Mouse (Mus musculus): Measurements from ENCODE around the gene Mrtfb. TPM values are rescaled to one million over a fixed set of nuclear protein-coding genes. Genes with fewer than 3 reads are reported as not detected.

Mrtfb gene
- polyA plus RNA-seq, 1 experiment from 2014 or later, result 19.8 TPM

DNA sequence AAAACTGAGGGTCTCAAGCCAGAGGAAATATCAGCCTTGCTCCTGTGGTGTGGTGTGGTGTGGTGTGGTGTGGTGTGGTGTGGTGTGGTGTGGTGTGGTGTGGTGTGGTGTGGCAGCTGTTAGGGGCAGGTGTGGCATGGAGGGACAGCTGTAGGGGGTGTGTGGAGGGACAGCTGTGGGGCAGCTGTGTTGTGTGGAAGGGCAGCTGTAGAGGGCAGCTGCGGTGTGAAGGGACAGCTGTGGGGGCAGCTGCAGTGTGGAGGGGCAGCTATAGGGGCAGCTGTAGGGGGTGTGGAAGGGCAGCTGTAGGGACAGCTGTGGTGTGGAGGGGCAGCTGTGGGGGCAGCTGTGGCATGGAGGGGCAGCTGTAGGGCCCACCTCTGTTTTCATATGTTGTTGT is 172.5 kb downstream of the Mrtfb start:
- H3K9me3 ChIP-seq (replicated peaks; ENCODE audit: low read length), result no peaks in the 10 kb centered on the region
- no peak overlapping the region for H3K4me3 ChIP-seq (replicated peaks; ENCODE audit: low read depth, low read length)
- ATAC-seq (replicated peaks; ENCODE audit: low FRiP score, low read depth) (no peak), DNase-seq (ENCODE audit: low spot score) (no peak)
- H3K27me3 ChIP-seq (ENCODE audit: insufficient read depth, low read length), result no peaks in the 10 kb centered on the region
- no peak overlapping the region for H3K4me2 ChIP-seq (ENCODE audit: low read length)
- no peak overlapping the region for H3K27ac ChIP-seq
- no peaks in the 10 kb centered on the region for H3K36me3 ChIP-seq (ENCODE audit: insufficient read depth, low read length)
- H3K4me1 ChIP-seq (replicated peaks; ENCODE audit: insufficient read depth, low read length), result no peaks in the 10 kb centered on the region
- H3K9ac ChIP-seq (ENCODE audit: low read depth, low read length), result no peak overlapping the region
- 75% methylated on average over 1 of the region's 1 CpGs for WGBS
- TF ChIP-seq CTCF (IDR thresholded peaks at IDR 0.05; ENCODE audit: low read depth), result no peak

- WGBS, result 82% methylated on average over 7 of the region's 7 CpGs
- Histone ChIP-seq H3K4me1 (replicated peaks; ENCODE audit: insufficient read depth, low read length) (no peaks in the 10 kb centered on the region), H3K36me3 (ENCODE audit: insufficient read depth, low read length) (no peaks in the 10 kb centered on the region), H3K9me3 (replicated peaks; ENCODE audit: low read length) (no peaks in the 10 kb centered on the region), H3K27ac (no peak overlapping the region), H3K9ac (ENCODE audit: low read depth, low read length) (no peak overlapping the region), H3K4me3 (replicated peaks; ENCODE audit: low read depth, low read length) (no peak overlapping the region), H3K27me3 (ENCODE audit: insufficient read depth, low read length) (no peaks in the 10 kb centered on the region), H3K4me2 (ENCODE audit: low read length) (no peak overlapping the region)
- DNase-seq (ENCODE audit: low spot score), result no peak
- TF ChIP-seq CTCF (IDR thresholded peaks at IDR 0.05; ENCODE audit: low read depth), result no peak
- ATAC-seq (replicated peaks; ENCODE audit: low FRiP score, low read depth), result no peak
Measured at GRCm38 (mm10) chr16:13429921-13430606, 173.8 kb downstream of the Mrtfb start.

GRCm38 (mm10) chr16:13430940-13431339 is 174.7 kb downstream of the Mrtfb start:
- ATAC-seq (replicated peaks; ENCODE audit: low FRiP score, low read depth) (no peak), DNase-seq (ENCODE audit: low spot score) (no peak)
- no peak for TF ChIP-seq CTCF (IDR thresholded peaks at IDR 0.05; ENCODE audit: low read depth)
- H3K4me1 ChIP-seq (replicated peaks; ENCODE audit: insufficient read depth, low read length), result no peaks in the 10 kb centered on the region
- H3K4me2 ChIP-seq (ENCODE audit: low read length), result no peak overlapping the region
- H3K36me3 ChIP-seq (ENCODE audit: insufficient read depth, low read length), result no peaks in the 10 kb centered on the region
- H3K27me3 ChIP-seq (ENCODE audit: insufficient read depth, low read length), result no peaks in the 10 kb centered on the region
- H3K9ac ChIP-seq (ENCODE audit: low read depth, low read length), result no peak overlapping the region
- H3K4me3 ChIP-seq (replicated peaks; ENCODE audit: low read depth, low read length), result no peak overlapping the region
- H3K27ac ChIP-seq, result no peak overlapping the region
- no peaks in the 10 kb centered on the region for H3K9me3 ChIP-seq (replicated peaks; ENCODE audit: low read length)
- 59% methylated on average over 1 of the region's 1 CpGs for WGBS

- WGBS, result 85% methylated on average over 2 of the region's 2 CpGs
- Histone ChIP-seq H3K4me2 (ENCODE audit: low read length) (no peak overlapping the region), H3K4me1 (replicated peaks; ENCODE audit: insufficient read depth, low read length) (no peaks in the 10 kb centered on the region), H3K9ac (ENCODE audit: low read depth, low read length) (no peak overlapping the region), H3K27me3 (ENCODE audit: insufficient read depth, low read length) (no peaks in the 10 kb centered on the region), H3K4me3 (replicated peaks; ENCODE audit: low read depth, low read length) (no peak overlapping the region), H3K9me3 (replicated peaks; ENCODE audit: low read length) (no peaks in the 10 kb centered on the region), H3K27ac (no peak overlapping the region), H3K36me3 (ENCODE audit: insufficient read depth, low read length) (no peaks in the 10 kb centered on the region)
- ATAC-seq (replicated peaks; ENCODE audit: low FRiP score, low read depth) (no peak), DNase-seq (ENCODE audit: low spot score) (no peak)
- TF ChIP-seq CTCF (IDR thresholded peaks at IDR 0.05; ENCODE audit: low read depth), result no peak
Measured at GRCm38 (mm10) chr16:13435627-13436026, 179.3 kb downstream of the Mrtfb start.

DNA sequence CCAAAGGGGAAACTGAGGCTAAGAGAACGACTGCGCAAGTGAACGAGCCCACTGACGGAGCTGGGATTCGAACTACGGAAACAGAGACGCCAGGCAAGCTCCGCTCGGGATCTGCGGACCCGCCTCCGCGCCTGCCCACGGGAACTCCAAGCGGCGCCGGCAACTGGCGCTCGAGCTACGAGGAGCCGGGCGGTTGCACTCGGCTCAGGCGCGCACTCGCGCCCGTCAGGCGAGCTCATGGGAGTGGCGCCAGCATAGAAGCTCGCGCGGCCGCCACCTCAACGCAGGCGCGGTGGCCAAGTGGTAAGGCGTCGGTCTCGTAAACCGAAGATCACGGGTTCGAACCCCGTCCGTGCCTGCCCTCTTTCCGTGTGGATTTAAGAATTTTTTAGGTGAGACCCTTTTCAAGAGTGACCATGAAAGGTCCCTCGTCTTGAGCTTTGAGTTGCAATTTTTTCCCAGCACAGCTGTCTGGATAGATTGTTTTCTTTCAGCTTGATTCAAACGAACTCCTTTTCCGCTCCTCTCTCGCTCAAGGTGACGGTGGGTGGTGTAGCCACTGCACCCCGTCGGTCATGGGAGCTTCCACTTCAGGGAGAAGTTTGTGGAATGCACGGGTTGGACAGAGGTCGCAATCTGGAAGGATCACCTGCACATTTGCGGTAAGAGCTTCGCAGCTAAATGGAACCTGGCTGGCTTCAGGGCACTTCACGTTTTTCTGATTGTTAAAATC is 180.9 kb downstream of the Mrtfb start:
- no peaks in the 10 kb centered on the region for H3K4me1 ChIP-seq (replicated peaks; ENCODE audit: insufficient read depth, low read length)
- ATAC-seq (replicated peaks; ENCODE audit: low FRiP score, low read depth), result peak; percentile 92
- under 1% methylated on average over 58 of the region's 58 CpGs for whole genome bisulfite sequencing
- TF ChIP-seq CTCF (IDR thresholded peaks at IDR 0.05; ENCODE audit: low read depth), result no peak
- no peaks in the 10 kb centered on the region for H3K9me3 ChIP-seq (replicated peaks; ENCODE audit: low read length)
- no peaks in the 10 kb centered on the region for H3K36me3 ChIP-seq (ENCODE audit: insufficient read depth, low read length)
- H3K4me3 ChIP-seq (replicated peaks; ENCODE audit: low read depth, low read length), result peak overlapping the region; percentile 51
- peak overlapping the region; percentile 65 for H3K4me2 ChIP-seq (ENCODE audit: low read length)
- DNase-seq (ENCODE audit: low spot score), result peak; percentile 95
- no peaks in the 10 kb centered on the region for H3K27me3 ChIP-seq (ENCODE audit: insufficient read depth, low read length)
- peak overlapping the region; percentile 73 for H3K27ac ChIP-seq
- peak overlapping the region; percentile 52 for H3K9ac ChIP-seq (ENCODE audit: low read depth, low read length)

DNA sequence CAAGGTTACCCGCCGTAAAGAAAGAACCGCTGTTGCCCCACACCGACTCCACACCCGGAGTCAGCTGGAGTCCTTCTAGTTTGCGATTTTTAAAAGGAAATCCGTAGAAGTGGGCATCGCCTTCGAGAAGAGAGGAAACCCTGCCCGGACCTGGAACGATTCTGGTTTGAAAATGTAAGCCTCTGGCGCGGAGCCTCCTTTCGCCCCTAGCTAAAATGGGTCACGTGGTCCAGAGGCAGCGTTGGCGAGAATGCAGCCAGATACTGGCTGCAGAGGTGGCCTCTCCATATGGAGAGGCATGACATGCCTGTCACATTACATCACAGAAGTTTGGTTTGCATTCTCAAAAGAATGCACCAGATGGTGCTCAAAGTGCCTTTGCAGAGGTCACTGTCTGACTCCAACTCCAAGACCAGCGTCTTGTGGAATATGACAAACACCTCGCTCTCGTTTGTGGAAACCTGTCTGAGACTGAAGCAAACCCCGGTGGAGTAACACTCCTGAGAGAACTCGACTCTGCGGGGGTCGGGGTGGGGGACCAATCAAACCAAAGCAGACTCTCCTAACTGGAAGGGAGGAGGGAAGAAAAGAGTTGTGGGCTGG is 181.6 kb downstream of the Mrtfb start:
- peak; percentile 52 for ATAC-seq (replicated peaks; ENCODE audit: low FRiP score, low read depth)
- H3K36me3 ChIP-seq (ENCODE audit: insufficient read depth, low read length), result no peaks in the 10 kb centered on the region
- H3K4me1 ChIP-seq (replicated peaks; ENCODE audit: insufficient read depth, low read length), result no peaks in the 10 kb centered on the region
- no peaks in the 10 kb centered on the region for H3K9me3 ChIP-seq (replicated peaks; ENCODE audit: low read length)
- peak overlapping the region; percentile 65 for H3K4me2 ChIP-seq (ENCODE audit: low read length)
- H3K9ac ChIP-seq (ENCODE audit: low read depth, low read length), result peak overlapping the region; percentile 52
- peak overlapping the region; percentile 51 for H3K4me3 ChIP-seq (replicated peaks; ENCODE audit: low read depth, low read length)
- peak; percentile 86 for DNase-seq (ENCODE audit: low spot score)
- peak overlapping the region; percentile 73 for H3K27ac ChIP-seq
- TF ChIP-seq CTCF (IDR thresholded peaks at IDR 0.05; ENCODE audit: low read depth), result peak; percentile 59; the same call in 1 of the 2 replicates
- WGBS, result under 1% methylated on average over 24 of the region's 24 CpGs
- no peaks in the 10 kb centered on the region for H3K27me3 ChIP-seq (ENCODE audit: insufficient read depth, low read length)

Measured in kidney, postnatal 0 days (tissue).